Mouse (Mus musculus) T-helper 17 cell (primary cell): ENCODE measurements around the gene Pcdh8.

Source experiments
- in situ Hi-C, 2 experiments: fragments of 300-600 bp; cut with MboI, MseI; formaldehyde crosslinking; loops; 1 replicate in 1 of 2; 2 replicates in 1 of 2; pipeline ENCODE4 v1.15.1; 2025; ENCODE audit warnings: high pct_unique_total_duplicates in 2 of 2

Pcdh8 gene

DNA sequence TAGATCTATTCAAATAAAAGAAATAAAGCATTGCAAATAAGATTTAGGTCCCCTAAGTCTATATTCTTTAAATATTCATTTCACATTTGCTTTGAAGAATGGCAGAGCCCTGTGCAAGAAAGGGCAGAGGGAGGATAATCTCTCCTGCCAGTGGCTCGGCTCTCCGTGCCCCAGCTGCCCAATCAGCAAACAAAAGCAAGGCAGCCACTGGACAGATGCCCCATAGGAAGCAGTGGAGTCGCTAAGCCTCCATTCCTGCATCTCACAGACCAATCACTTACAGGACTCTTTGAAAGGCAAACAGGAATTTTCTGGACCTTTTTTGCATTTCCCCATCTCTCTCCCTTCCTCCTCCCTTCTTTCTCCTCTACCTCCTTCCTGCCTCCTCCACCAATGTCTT is 17.0 kb downstream of the Pcdh8 start:
- in situ Hi-C loops = no loop called here

DNA sequence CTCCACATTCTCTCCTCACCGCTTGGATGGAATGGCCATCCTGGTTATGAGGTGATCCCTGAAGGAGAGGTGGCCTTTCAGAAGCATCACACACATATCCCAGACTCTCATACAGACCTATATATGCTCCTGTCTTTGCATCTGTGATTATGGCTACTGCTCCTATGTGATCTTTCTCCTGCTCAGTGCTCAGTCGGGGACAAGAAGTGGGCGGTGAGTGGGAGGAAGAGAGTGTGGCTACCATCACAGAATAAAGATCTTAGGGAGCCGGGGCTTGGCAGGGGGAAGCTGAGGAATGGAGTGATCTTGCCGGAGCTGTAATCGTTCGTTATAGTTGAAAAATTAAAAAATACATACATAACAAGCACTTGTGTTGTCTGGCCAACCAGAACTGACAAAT is 17.4 kb downstream of the Pcdh8 start:
- in situ Hi-C loops = no loop called here

DNA sequence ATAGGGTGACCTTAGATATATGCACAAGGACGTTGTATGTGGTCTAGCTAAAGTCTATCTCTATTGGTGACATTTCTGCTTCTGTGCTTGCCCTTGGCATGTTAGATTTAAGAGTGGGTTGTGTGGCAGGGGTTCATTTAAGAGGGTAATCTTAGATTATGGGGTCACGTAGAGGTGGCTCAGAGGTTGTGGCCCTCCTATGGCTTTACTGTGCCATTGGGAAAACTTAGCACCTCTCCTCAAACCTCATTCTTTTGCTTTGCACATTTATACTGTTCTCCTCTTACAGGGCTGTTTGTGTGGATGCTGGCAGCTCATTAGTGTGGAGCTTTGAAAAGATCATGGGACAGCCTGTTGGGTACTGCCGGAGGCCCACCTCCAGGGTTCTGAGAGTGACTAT is 30.6 kb downstream of the Pcdh8 start:
- in situ Hi-C loops = no loop called here

DNA sequence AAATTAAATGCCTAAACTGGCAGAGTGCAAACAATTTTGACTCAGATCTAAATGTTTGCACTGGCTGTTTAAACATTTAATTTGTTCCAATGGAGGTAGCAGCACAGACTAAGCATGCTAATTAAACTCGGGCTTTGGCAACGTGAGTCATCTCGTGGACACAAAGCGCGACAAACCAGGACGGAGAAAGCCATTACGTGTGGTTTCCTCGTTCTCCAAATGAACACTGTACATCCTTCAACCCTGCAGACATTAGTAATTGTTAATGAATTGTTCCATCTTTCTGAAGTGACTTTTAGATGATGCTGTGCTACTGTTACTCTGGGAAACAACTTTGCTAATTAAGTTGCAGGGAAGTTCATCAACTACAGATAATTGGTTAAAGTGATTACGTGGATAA is 32.7 kb downstream of the Pcdh8 start:
- in situ Hi-C loops = no loop called here

DNA sequence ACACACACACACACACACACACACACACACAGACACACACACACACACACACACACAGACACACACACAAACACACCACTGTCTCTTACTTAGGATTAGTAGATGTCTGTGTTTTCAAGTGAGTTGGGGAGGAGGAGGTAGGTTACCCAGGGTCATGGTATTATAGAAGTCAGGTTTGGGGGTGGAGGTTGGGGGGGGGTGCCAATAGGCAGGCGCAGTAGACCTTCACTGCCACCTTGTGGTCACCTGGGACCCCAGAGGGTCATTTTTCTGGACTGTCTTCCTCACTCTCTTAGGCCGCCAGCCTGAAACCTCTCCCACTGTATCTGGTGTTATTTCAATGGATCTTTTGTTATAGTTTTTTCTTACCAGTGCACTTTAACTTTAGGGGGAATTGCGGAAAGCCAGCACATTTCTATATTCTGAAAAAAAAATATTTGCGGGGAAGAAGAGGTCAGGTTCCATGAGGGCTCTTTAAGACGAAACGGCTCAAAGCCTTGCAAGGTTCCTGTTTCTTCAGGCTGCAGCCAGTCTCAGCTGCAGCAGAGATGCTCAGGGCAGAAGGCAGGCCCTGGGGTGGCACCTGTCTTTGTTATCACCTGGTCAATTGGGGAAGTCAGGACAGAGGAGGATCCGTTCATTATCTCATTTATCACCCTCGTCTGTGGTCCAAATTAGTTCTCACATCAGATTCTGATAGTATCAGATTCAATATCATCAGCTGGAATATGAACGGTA is 33.3 kb downstream of the Pcdh8 start:
- in situ Hi-C loops = no loop called here

DNA sequence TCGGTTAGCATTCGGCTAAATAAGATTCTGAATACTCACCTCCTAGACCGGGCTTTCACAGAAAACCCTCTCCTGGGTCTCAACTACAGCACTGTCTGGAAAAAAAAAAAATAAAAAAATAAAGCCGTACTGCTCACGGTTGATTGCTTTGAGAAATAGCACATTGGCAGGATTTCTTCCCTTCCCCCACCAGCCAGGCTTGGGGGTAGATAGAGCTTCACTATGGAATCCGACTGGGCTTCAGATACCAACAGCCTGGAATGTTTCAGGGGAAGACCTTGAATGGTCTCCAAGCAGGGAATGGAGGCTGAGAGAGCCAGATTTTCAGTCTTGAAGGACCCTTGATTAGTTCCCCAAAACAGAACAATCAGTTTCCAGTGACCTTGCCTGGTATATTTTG is 34.3 kb downstream of the Pcdh8 start:
- in situ Hi-C loops = no loop called here

DNA sequence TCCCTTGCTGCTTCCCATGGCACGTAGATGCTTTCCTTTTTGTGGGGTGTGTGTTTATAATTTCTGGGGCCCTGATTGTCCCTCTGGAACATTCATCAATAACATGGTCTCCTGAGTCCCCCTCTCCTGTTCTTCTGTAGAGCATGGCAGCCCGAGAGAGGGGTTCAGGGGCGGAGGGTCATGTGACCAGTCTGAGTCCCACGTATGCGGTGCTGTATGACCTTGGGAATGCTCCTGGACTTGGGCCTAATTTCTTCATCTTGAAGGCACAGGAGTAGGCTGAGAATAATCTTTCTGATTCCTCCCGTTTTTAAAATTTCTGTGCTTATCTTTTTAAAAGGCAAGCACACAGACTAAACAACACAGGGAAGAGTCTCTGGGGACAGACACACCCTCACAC is 37.6 kb downstream of the Pcdh8 start:
- in situ Hi-C loops = no loop called here

DNA sequence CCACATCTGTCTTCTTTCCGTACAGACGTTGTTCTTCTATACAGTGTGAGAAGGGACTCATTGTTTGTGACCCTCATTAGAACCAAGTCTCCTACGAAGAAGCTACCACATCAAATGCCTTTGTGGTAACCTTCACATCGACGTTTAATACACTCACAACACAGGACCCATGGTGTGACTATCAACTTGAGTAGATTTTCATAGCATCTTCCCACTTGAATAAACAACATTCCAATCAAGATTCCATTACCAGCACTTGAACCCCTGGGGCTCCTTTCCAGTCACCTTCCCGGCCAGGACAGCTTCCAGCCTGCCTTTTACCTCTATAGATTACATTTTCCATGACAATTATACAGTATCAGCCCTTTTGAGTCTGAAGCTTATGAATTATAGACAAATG is 42.3 kb downstream of the Pcdh8 start:
- in situ Hi-C loops = no loop called here

DNA sequence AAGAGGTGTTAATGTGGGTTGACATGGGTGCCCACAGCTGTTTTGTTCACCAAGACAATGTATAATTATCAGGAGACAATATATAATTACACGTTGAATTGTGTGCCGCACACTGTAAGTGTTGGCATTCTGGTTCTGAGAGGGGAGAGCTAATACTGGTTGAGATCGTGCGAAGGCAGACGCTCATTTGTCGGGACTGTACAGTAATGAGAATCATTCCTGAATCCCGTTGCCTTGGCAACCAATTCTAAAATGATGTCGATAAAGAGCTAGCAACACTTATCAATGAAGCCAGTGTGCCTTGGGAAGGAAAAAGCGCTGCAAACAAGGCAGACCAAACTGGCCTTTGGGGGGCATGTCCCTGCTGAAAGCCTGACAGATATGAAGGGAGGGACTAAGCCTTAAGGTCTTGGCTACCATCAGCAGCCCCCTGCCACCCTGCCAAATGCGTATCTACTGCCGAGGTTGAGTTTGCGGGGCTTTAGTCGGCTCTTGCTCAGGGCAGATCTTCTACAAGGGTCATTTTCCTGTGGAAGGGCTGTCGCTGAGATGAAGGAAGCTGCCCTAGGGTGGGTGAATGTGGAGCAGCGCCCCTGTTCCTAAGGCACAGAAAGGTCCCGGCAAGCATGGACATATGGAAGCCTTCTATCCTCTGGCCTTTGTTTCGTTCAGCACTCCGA is 47.0 kb downstream of the Pcdh8 start:
- in situ Hi-C loops = no loop called here

DNA sequence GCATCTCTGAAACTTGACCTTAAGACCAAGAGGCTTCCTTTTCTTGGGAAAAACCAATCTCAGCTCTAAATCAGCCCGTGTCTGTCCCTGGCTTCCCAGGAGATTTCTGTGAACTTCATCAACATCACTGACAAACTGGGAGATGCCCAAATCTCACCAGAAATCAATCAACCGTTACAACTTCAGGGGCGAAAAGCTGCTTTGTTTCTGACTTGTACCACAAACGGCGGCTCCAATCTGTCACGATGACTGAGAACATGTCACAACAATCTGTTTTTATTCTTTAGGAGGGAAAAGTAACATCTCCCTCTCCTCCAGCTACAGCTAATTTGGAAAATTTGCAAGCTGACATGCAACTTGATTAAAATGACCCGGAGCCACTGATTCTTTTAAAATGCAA is 48.9 kb downstream of the Pcdh8 start:
- in situ Hi-C loops = no loop called here
